Mouse (Mus musculus): Measurements from ENCODE around the gene Get4.

The Get4 gene

DNA sequence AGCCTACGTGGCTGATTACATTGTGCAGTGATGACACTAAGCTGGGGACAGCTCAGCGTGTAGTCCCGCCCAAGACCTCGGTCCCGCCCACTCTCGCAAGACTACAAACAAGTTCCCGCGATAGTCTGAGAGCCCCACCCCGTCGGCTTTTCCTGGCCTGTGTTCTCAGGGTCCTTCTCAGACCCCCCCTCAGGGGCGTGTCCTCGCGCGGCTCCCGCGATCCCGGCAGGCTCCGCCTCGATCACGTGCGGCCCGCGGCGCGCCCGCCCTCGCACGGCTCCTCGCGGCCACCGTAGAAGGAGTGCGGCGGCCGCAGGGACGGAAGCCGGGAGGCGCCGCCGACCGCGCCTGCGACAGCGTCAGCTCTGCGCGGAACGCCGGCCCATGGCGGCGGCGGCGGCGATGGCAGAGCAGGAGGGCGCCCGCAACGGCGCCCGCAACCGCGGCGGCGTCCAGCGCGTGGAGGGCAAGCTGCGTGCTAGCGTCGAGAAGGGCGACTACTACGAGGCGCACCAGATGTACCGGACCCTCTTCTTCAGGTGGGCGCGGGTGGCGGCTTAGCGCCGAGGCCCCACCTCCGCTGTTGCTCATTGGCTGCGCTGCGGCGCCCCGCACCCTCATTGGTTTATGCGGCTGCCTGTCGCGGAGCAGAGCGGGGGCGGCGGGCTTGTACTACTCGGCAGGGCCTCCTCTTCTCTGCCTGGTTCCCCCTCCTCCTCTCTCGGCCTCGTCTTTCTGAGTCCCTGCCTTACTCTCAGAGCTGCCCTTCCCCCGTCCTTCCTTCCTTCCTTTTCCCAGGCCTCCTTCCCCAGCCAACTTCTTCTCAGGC lies at the start of gene Get4:
Get4 (plus strand) TSS at position 244 of the 829 bp plus-strand sequence.
- DNase-seq (ENCODE audit: low spot score) = peak; percentile 97

DNA sequence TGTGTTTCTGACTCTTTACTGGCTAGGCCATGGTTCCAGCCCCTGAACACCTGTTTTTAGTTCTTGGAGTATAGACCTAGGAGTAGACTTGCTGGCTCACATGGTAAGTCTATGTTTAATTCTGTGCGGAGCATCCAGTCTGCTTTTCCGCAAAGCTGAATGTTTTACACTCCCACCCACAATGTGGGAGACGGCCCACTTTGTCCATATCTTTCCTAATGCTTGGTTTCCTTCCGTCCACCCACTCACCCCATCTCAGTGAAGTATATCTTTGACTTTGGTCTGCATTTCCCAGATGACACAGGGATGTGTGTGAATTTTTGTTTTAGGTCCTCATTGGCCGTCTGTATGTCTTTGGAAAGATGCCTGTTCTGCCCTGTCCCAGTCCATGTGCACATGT lies 48.8 kb upstream of the Get4 start:
- no peak for DNase-seq (ENCODE audit: low spot score)

DNA sequence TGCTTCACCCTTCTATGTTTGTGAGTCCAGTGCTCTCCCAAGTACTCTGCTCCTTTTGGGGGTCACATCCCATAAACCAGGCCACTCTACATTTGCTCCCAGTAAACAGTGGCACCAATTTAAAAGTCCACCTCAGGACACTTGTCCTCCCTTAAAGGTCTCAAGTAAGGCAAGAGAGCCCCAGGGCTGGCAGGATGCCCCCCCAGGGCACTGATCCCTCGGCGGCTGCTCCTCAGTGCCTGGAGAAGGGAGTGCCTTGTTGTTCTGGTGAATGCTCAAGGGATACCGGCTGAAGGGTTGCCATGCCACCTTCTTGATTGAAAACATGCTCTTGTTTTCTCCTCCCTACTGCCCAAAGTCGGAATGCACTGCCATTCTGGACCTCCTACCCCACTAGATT lies 46.0 kb upstream of the Get4 start:
- no peak for DNase-seq (ENCODE audit: low spot score)

DNA sequence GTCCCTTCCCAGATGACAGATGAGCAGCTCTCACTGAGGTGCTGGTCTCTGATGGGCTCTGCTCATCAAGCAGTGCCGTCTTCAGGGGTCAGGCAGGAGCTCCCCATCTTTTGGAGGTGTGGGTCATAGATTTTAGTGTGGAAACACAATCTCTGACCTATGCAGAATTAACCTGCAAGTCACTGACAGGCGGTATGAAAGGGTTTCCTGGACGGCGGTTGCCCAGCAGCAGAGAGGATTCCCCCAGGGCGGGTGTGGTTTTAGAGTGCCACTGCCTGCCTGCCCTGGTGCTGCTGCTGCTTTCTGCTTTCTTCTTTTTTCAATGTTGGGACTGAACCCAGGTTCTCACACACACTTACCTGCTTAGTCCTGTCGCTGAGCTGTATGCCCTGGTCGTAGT lies 45.6 kb upstream of the Get4 start:
- no peak for DNase-seq (ENCODE audit: low spot score)

- no peak for DNase-seq (ENCODE audit: low spot score)
These were observed 43.9 kb upstream of the Get4 start for GRCm38 (mm10) chr5:139208183-139208582.

DNA sequence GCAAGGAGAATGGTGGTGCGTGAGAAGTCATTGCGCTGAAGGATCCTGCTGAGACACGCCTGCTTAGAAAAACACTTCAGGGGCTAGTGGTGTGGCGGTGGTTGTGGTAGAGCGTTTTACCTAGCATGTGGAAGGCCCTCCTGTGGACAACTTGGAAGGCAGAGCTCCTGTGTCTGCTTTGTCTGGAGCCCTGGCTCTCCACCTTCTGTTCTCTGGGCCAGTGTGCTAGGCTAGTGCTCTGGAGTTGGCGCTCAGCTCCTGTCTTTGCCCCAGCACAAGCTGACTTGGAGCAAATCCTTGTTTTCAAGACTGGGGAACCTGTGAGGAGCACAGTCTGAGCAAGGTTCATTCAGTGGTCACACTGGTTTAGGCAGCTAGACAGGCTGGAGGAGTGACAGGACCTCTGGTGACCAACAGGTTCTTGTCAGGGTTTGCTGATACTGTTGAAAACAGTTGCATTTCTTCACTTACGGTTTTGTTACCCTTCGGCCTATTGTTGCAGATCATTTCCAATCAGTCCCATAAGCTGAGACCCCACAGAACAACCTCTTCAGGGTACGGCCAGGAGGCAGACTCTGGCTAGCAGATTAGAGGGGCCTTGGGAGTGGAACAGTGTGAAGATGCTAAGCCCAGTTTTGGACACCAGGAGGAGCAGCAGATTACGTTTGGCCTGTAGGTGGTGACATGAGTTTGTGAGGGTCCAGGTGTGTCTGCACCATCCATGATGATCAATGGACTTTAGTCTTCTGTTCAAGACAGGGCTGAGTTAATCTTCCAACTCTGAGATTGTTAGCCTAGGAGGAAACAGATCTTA lies 43.0 kb upstream of the Get4 start:
- no peak for DNase-seq (ENCODE audit: low spot score)

DNA sequence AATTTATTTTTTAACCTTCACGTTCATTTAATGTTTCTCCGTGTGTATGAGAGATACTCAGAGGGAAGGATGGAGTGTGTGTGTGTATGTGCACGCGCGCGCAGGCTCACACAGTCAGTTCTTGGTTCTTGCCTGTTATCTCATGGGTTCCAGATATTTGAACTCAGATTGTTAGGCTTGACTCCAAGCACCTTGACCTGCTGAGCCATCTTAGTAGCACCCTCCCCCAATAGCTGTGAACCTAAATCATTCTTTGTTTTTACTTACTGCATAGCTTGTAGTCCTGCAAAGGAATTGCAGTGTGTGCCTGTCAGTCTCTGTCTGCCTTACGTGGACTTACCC lies 42.5 kb upstream of the Get4 start:
- no peak for DNase-seq (ENCODE audit: low spot score)

- DNase-seq (ENCODE audit: low spot score) = no peak
These were observed 40.3 kb upstream of the Get4 start for GRCm38 (mm10) chr5:139211737-139212385.

GRCm38 (mm10) chr5:139214298-139214697 lies 37.8 kb upstream of the Get4 start:
- no peak for DNase-seq (ENCODE audit: low spot score)

DNA sequence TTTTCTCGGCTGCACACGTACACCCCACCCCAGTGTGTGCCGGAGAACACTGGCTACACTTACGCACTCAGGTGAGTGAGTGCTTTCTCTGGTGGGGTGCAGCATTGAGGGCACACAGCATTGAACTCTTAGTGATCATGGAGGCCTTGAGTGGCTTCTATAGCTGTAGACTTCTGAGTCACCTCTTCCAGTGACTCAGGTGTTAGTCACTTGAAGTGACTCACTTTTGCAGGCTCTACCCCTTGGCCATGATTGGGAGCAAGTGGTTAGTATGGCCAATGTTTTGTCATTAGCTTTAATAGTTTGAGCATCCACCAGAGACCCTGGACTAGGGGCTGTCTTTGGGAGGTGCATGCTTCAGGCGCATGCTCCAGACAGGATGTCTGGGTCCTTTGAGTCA lies 36.9 kb upstream of the Get4 start:
- DNase-seq (ENCODE audit: low spot score) = no peak

GRCm38 (mm10) chr5:139216121-139216520 lies 36.0 kb upstream of the Get4 start:
- DNase-seq (ENCODE audit: low spot score) = no peak

DNA sequence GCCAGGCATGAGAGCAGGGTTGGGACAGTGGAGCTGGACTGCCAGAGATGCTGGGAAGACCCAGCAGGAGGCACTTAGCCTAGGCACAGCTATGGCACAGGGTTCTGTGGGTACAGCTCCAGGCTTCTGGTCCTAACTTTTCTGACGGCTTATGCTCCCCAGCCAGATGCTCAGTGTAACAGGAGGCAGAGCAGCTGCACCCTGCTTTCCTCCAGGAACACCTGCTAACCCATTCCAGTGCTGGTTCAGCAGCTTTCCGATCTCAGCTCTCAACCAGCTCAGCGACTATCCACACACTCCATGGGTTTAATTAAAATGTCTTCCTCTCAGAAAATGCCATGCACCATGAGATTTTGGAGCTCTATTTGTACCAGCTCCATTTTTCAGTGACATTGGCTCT lies 35.4 kb upstream of the Get4 start:
- DNase-seq (ENCODE audit: low spot score) = no peak

GRCm38 (mm10) chr5:139220006-139220515 lies 32.1 kb upstream of the Get4 start:
- no peak for DNase-seq (ENCODE audit: low spot score)

- no peak for DNase-seq (ENCODE audit: low spot score)
These were observed 31.5 kb upstream of the Get4 start for GRCm38 (mm10) chr5:139220610-139221009.

GRCm38 (mm10) chr5:139223331-139223730 lies 28.8 kb upstream of the Get4 start:
- no peak for DNase-seq (ENCODE audit: low spot score)

- DNase-seq (ENCODE audit: low spot score) = no peak
These were observed 24.9 kb upstream of the Get4 start for GRCm38 (mm10) chr5:139227236-139227635.

- DNase-seq (ENCODE audit: low spot score) = no peak
These were observed 24.5 kb upstream of the Get4 start for GRCm38 (mm10) chr5:139227645-139228044.

- no peak for DNase-seq (ENCODE audit: low spot score)
These were observed 23.8 kb upstream of the Get4 start for GRCm38 (mm10) chr5:139228318-139228717.

- DNase-seq (ENCODE audit: low spot score) = no peak
These were observed 22.4 kb upstream of the Get4 start for GRCm38 (mm10) chr5:139229716-139230115.

DNA sequence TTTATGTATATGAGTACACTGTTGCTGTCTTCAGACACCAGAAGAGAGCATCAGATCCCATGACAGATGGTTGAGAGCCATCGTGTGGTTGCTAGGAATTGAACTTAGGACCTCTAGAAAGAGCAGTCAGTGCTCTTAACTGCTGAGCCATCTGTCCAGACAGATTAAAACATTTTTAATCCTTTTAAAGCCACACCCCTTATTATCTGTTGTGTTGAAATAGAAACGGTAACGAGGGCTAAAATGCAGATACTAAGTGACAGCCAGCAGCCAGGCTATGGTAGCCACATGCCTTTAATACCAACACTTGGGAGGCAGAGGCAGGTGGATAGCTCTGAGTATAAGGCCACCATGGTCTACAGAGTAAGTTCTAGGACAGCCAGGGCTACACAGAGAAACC lies 20.0 kb upstream of the Get4 start:
- DNase-seq (ENCODE audit: low spot score) = no peak

- DNase-seq (ENCODE audit: low spot score) = no peak
These were observed 17.7 kb upstream of the Get4 start for GRCm38 (mm10) chr5:139234423-139234822.

DNA sequence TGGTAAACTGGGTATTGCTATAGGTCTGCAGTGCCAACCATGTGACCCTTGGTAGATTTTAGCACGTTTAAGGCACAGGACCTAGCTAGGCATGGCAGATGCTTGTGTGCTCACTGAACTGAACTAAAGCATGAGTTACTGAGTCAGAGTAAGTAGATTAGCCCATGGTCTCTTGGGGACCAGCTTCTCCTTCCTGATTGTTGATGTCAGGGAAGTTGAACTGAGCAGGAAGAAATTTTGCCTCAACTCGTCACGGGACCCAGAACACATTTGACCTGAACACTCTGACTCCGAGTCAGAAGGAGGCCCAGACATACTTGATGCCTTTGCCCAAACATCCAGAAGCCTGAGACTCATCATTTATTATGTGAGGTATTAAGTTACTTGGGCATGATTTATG lies 14.7 kb upstream of the Get4 start:
- no peak for DNase-seq (ENCODE audit: low spot score)
